Mouse (Mus musculus) hindbrain, embryonic 11.5 days (tissue): Measurements from ENCODE around the gene Vapb. TPM values are rescaled to one million over a fixed set of nuclear protein-coding genes. Genes with fewer than 3 reads are reported as not detected.
A peak's percentile ranks its signal among the peaks of the same experiment; 100 is the strongest.
"Not testable (repeated sequence)": the region's sequence is repeated elsewhere in the genome, so short reads cannot be mapped to it uniquely, and the experiment has no call there.

ENCODE experiments used
- ATAC-seq: fragments of 200-750 bp; cut with Nextera tagmentation; 2 replicates; pipeline ENCODE4 v1.8.0; 2017; ENCODE audit warnings: mild to moderate bottlenecking, moderate TSS enrichment, moderate library complexity; ENCODE audit not compliant: low FRiP score
- DNase-seq: peaks from one replicate; pipeline ENCODE4 v3.0.0-alpha.2; 2015; ENCODE audit warnings: low spot score
- H3K27ac ChIP-seq: fragments of 300-500 bp; sonication (generic); 2 replicates; pipeline ENCODE4 v1.5.1; 2014; ENCODE audit warnings: mild to moderate bottlenecking, low read depth, low read length
- H3K27me3 ChIP-seq: fragments of 300-500 bp; sonication (generic); 2 replicates; pipeline ENCODE4 v1.6.1; 2014; ENCODE audit warnings: mild to moderate bottlenecking, low read length, moderate library complexity, mixed read lengths; ENCODE audit not compliant: control insufficient read depth, insufficient read depth
- H3K36me3 ChIP-seq: fragments of 300-500 bp; sonication (generic); 2 replicates; pipeline ENCODE4 v1.6.1; 2014; ENCODE audit warnings: mild to moderate bottlenecking, low read length, moderate library complexity, mixed read lengths; ENCODE audit not compliant: control insufficient read depth, insufficient read depth
- H3K4me1 ChIP-seq: fragments of 300-500 bp; sonication (generic); replicated peaks from 2 replicates; pipeline ENCODE4 v1.6.1; 2014; ENCODE audit warnings: low read length, mixed read lengths; ENCODE audit not compliant: control insufficient read depth, insufficient read depth
- H3K4me2 ChIP-seq: fragments of 300-500 bp; sonication (generic); replicated peaks from 2 replicates; pipeline ENCODE4 v1.6.1; 2014; ENCODE audit warnings: mild to moderate bottlenecking, low read depth, low read length
- H3K4me3 ChIP-seq: fragments of 300-500 bp; sonication (generic); 2 replicates; pipeline ENCODE4 v1.5.1; 2014; ENCODE audit warnings: low read depth, low read length
- H3K9ac ChIP-seq: fragments of 300-500 bp; sonication (generic); 2 replicates; pipeline ENCODE4 v1.6.1; 2014; ENCODE audit warnings: low read depth, low read length
- H3K9me3 ChIP-seq: fragments of 300-500 bp; sonication (generic); 2 replicates; pipeline ENCODE4 v1.6.1; 2016; ENCODE audit warnings: low read length; ENCODE audit not compliant: control insufficient read depth
- WGBS: fragments of 180-500 bp; shearing (Covaris S2); extraction: QIAGEN DNeasy Blood & Tissue Kit; methylation state at CpG from one replicate; pipeline ENCODE4 v1.1.7; 2014; 5-methylcytosine and 5-hydroxymethylcytosine counted together
- polyA plus RNA-seq: library from polyadenylated mRNA; unstranded; fragments of >200 nt; fragmentation: Nextera tagmentation; extraction: Ambion mirVana; gene quantifications from 2 replicates; pipeline ENCODE4 v1.2.1, GENCODE M21; 2014

Gene Vapb
- polyA plus RNA-seq, 1 experiment from 2014 or later, result 18.1 TPM

GRCm38 (mm10) chr2:173707626-173708025 lies 29.7 kb upstream of the Vapb start:
- H3K4me3 ChIP-seq, H3K27me3 ChIP-seq, H3K4me1 ChIP-seq, DNase-seq, H3K27ac ChIP-seq, H3K9me3 ChIP-seq, ATAC-seq, H3K9ac ChIP-seq, H3K4me2 ChIP-seq, H3K36me3 ChIP-seq: not testable (repeated sequence)

- 86% methylated on average over 6 of the region's 6 CpGs for WGBS
- H3K9me3 ChIP-seq, result no peaks in the 10 kb centered on the region
- no peak overlapping the region for H3K9ac ChIP-seq
- DNase-seq (no peak), ATAC-seq (no peak)
- H3K27ac ChIP-seq, result no peak overlapping the region
- H3K4me3 ChIP-seq, result no peak overlapping the region
- no peak overlapping the region for H3K4me2 ChIP-seq
- 0 out of 2 replicates have a peak, but pooled peaks cover 3% of the 10 kb centered on the region for H3K36me3 ChIP-seq
- peaks cover 5% of the 10 kb centered on the region; the same call in 1 of the 2 replicates for H3K4me1 ChIP-seq
- no peaks in the 10 kb centered on the region for H3K27me3 ChIP-seq
Observed at GRCm38 (mm10) chr2:173710193-173710592, 27.1 kb upstream of the Vapb start.

GRCm38 (mm10) chr2:173712656-173713055 lies 24.7 kb upstream of the Vapb start:
- H3K36me3 ChIP-seq, result 0 out of 2 replicates have a peak, but pooled peaks cover 3% of the 10 kb centered on the region
- DNase-seq (peak; percentile 28), ATAC-seq (peak; percentile 44)
- peak overlapping the region; percentile 25; the same call in 1 of the 2 replicates for H3K27ac ChIP-seq
- H3K9ac ChIP-seq, result no peak overlapping the region
- 49% methylated on average over 10 of the region's 10 CpGs for WGBS
- H3K4me2 ChIP-seq, result no peak overlapping the region
- H3K4me1 ChIP-seq, result peaks cover 5% of the 10 kb centered on the region; the same call in 1 of the 2 replicates
- H3K27me3 ChIP-seq, result no peaks in the 10 kb centered on the region
- no peak overlapping the region for H3K4me3 ChIP-seq
- H3K9me3 ChIP-seq, result no peaks in the 10 kb centered on the region

DNA sequence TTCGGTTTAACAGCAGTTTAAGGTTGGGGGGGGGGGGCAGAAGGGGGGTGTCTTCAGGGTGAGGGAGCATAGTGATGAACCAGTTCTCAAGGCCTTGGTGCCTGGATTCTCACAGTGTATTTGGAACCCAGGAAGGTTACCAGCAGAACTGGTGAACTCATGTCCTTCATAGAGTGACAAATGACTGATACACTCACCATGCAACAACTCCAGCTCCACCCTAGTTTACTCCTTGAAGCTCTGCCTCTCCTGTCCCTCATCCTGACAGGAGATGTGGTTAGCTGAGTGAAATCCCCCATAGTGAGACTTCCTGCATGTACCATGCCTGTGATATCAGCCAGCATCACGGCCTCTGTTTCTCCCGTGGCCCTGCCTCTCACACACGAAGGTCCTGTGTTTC lies 24.1 kb upstream of the Vapb start:
- Histone ChIP-seq H3K36me3 (0 out of 2 replicates have a peak, but pooled peaks cover 2% of the 10 kb centered on the region), H3K9ac (no peak overlapping the region), H3K27ac (0 out of 2 replicates have a peak overlapping the region, but pooled peaks have one; percentile 25), H3K27me3 (no peaks in the 10 kb centered on the region), H3K9me3 (no peaks in the 10 kb centered on the region), H3K4me2 (no peak overlapping the region), H3K4me1 (peaks cover 5% of the 10 kb centered on the region; the same call in 1 of the 2 replicates), H3K4me3 (no peak overlapping the region)
- ATAC-seq, result no peak
- 72% methylated on average over 4 of the region's 4 CpGs for WGBS
- DNase-seq, result no peak

GRCm38 (mm10) chr2:173714620-173715218 lies 22.6 kb upstream of the Vapb start:
- peak overlapping the region; percentile 60 for H3K27ac ChIP-seq
- 33% methylated on average over 8 of the region's 8 CpGs for WGBS
- H3K36me3 ChIP-seq, result no peaks in the 10 kb centered on the region
- no peak overlapping the region for H3K4me2 ChIP-seq
- H3K4me1 ChIP-seq, result peaks cover 5% of the 10 kb centered on the region; the same call in 1 of the 2 replicates
- H3K9me3 ChIP-seq, result no peaks in the 10 kb centered on the region
- no peak overlapping the region for H3K4me3 ChIP-seq
- H3K27me3 ChIP-seq, result no peaks in the 10 kb centered on the region
- H3K9ac ChIP-seq, result no peak overlapping the region
- no peak for DNase-seq
- peak; percentile 37; the same call in 1 of the 2 replicates for ATAC-seq

GRCm38 (mm10) chr2:173716966-173717365 lies 20.3 kb upstream of the Vapb start:
- Histone ChIP-seq H3K4me1 (peaks cover 5% of the 10 kb centered on the region; the same call in 1 of the 2 replicates), H3K27me3 (no peaks in the 10 kb centered on the region), H3K27ac (no peak overlapping the region), H3K4me3 (no peak overlapping the region), H3K36me3 (no peaks in the 10 kb centered on the region), H3K9ac (no peak overlapping the region), H3K4me2 (no peak overlapping the region), H3K9me3 (no peaks in the 10 kb centered on the region)
- WGBS, result 87% methylated on average over 5 of the region's 5 CpGs
- ATAC-seq (no peak), DNase-seq (no peak)

DNA sequence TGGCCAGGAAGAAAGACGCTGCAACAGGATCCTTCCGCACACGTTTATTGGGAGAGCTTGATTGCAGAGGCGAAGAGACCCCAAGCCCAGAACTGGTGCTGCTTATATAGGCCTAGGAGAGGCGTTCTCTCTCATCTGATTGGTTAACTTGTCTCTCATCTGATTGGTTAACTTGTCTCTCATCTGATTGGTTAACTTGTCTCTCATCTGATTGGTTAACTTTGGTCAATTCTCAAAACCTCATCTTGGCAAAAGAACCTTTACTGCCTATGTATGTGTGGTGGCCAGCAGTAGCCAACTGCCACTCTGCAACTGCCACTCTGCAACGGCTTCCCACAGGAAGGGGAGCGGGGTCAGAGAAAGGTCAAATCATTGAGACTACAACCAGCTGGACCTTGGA lies 18.2 kb upstream of the Vapb start, which contains the start of gene 1700010B08Rik:
1700010B08Rik (plus strand) TSS at position 301 of the 400 bp plus-strand sequence.
- not testable (repeated sequence) for H3K9me3 ChIP-seq, ATAC-seq, H3K27ac ChIP-seq, H3K4me1 ChIP-seq, DNase-seq, H3K9ac ChIP-seq, H3K27me3 ChIP-seq, H3K36me3 ChIP-seq, H3K4me3 ChIP-seq, H3K4me2 ChIP-seq
- WGBS, result 94% methylated on average over 6 of the region's 7 CpGs

- H3K4me3 ChIP-seq, result no peak overlapping the region
- no peaks in the 10 kb centered on the region for H3K9me3 ChIP-seq
- H3K9ac ChIP-seq, result no peak overlapping the region
- H3K27me3 ChIP-seq, result no peaks in the 10 kb centered on the region
- ATAC-seq (no peak), DNase-seq (no peak)
- H3K27ac ChIP-seq, result no peak overlapping the region
- no peak overlapping the region for H3K4me2 ChIP-seq
- 77% methylated on average over 11 of the region's 11 CpGs for WGBS
- H3K36me3 ChIP-seq, result no peaks in the 10 kb centered on the region
- no peaks in the 10 kb centered on the region for H3K4me1 ChIP-seq
Observed at GRCm38 (mm10) chr2:173722251-173722857, 15.0 kb upstream of the Vapb start.

- Histone ChIP-seq H3K27me3 (no peaks in the 10 kb centered on the region), H3K4me1 (no peaks in the 10 kb centered on the region), H3K4me3 (no peak overlapping the region), H3K9me3 (no peaks in the 10 kb centered on the region), H3K36me3 (no peaks in the 10 kb centered on the region), H3K4me2 (no peak overlapping the region), H3K9ac (no peak overlapping the region), H3K27ac (no peak overlapping the region)
- 26% methylated on average over 14 of the region's 14 CpGs for WGBS
- ATAC-seq, result peak; percentile 63
- DNase-seq, result peak; percentile 53
Observed at GRCm38 (mm10) chr2:173724382-173724781, 12.9 kb upstream of the Vapb start.
